Mouse (Mus musculus) forebrain, postnatal 0 days (tissue): ENCODE measurements around the gene Ttf1. TPM values are rescaled to one million over a fixed set of nuclear protein-coding genes. Genes with fewer than 3 reads are reported as not detected.

ENCODE experiments used
- ATAC-seq: fragments of 200-750 bp; cut with Nextera tagmentation; 2 replicates; pipeline ENCODE4 v1.8.0; 2017; ENCODE audit warnings: mild to moderate bottlenecking, moderate library complexity
- DNase-seq: peaks from one replicate; pipeline ENCODE4 v3.0.0-alpha.2; 2015
- H3K27ac ChIP-seq: fragments of 300-500 bp; sonication (generic); 2 replicates; pipeline ENCODE4 v1.5.1; 2014; ENCODE audit warnings: low read depth, mild to moderate bottlenecking, antibody characterized with exemption, low read length, moderate library complexity, mixed read lengths
- H3K27me3 ChIP-seq: fragments of 300-500 bp; sonication (generic); 2 replicates; pipeline ENCODE4 v1.6.1; 2014; ENCODE audit warnings: mild to moderate bottlenecking, low read length, mixed read lengths; ENCODE audit not compliant: insufficient read depth
- H3K36me3 ChIP-seq: fragments of 300-500 bp; sonication (generic); 2 replicates; pipeline ENCODE4 v1.6.1; 2014; ENCODE audit warnings: mild to moderate bottlenecking, moderate library complexity; ENCODE audit not compliant: insufficient read depth
- H3K4me1 ChIP-seq: fragments of 300-500 bp; sonication (generic); 2 replicates; pipeline ENCODE4 v1.6.1; 2014; ENCODE audit warnings: antibody characterized with exemption; ENCODE audit not compliant: insufficient read depth
- H3K4me2 ChIP-seq: fragments of 300-500 bp; sonication (generic); 2 replicates; pipeline ENCODE4 v1.6.1; 2014; ENCODE audit warnings: low read depth, mild to moderate bottlenecking, moderate library complexity
- H3K4me3 ChIP-seq: fragments of 300-500 bp; sonication (generic); 2 replicates; pipeline ENCODE4 v1.5.1; 2014; ENCODE audit warnings: low read depth, low read length, mixed read lengths
- H3K9ac ChIP-seq: fragments of 300-500 bp; sonication (generic); 2 replicates; pipeline ENCODE4 v1.6.1; 2014; ENCODE audit warnings: mild to moderate bottlenecking
- H3K9me3 ChIP-seq: fragments of 300-500 bp; sonication (generic); 2 replicates; pipeline ENCODE4 v1.6.1; 2016; ENCODE audit warnings: low read length
- CTCF ChIP-seq: sonication (generic); IDR thresholded peaks from 2 replicates; pipeline ENCODE4 v1.5.1; 2016; ENCODE audit warnings: antibody characterized with exemption, control low read depth, low read depth
- WGBS: fragments of 180-500 bp; shearing (Covaris S2); extraction: QIAGEN DNeasy Blood & Tissue Kit; methylation state at CpG from one replicate; pipeline ENCODE4 v1.1.7; 2014; 5-methylcytosine and 5-hydroxymethylcytosine counted together
- polyA plus RNA-seq: library from polyadenylated mRNA; unstranded; fragments of >200 nt; fragmentation: Nextera tagmentation; extraction: Ambion mirVana; gene quantifications from 2 replicates; pipeline ENCODE4 v1.2.1, GENCODE M21; 2015
- total RNA-seq: library from RNA; depleted of rRNA; stranded (reverse); fragments of >200 nt; gene quantifications from 2 replicates; pipeline ENCODE4 v1.2.3, GENCODE M21; 2014; rRNA removed

The Ttf1 gene
- total RNA-seq = 8.5 and 72.5 TPM in 2 replicates
- 2.2 and 3.4 TPM in 2 replicates for polyA plus RNA-seq

- peak; percentile 31 for TF ChIP-seq CTCF
- DNase-seq = peak; percentile 97
- peak within 1 kb of the TSS; percentile 88 for H3K4me3 ChIP-seq
- ATAC-seq = peak; percentile 99
- no peaks in the 10 kb centered on the region for H3K9me3 ChIP-seq
- under 1% methylated on average over 41 of the region's 41 CpGs for WGBS
- H3K4me1 ChIP-seq = peaks cover 6% of the 10 kb centered on the region; the same call in 1 of the 2 replicates
- H3K27me3 ChIP-seq = peaks cover 12% of the 10 kb centered on the region
- peak within 1 kb of the TSS; percentile 81 for H3K4me2 ChIP-seq
- peak within 1 kb of the TSS; percentile 62 for H3K9ac ChIP-seq
- peak within 1 kb of the TSS; percentile 83 for H3K27ac ChIP-seq
- 0 out of 2 replicates have a peak, but pooled peaks cover 5% of the 10 kb centered on the region for H3K36me3 ChIP-seq
These were observed at the start of gene Ttf1 for GRCm38 (mm10) chr2:29060135-29060597. Gene Ttf1 (plus strand): TSS chr2:29060262.

DNA sequence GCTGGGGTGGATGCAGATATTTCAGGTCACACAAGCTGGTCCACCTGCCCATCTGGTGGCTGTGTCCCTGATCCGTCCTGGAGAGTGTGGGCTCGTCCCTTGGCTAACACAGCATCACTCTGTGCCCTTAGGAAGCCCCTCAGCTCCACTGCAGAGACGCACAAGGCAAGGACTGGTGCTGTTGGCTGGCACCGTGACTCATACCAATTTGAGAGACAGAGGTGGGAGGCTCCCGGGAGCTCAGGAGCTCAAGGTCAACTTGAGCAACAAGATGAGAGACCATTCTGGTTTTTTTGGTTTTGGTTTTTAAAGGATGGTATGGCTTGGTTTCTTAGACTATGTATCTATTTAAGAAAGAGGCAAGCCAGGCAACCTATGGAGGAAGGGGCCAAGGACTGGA lies 47.5 kb upstream of the Ttf1 start:
- Histone ChIP-seq H3K27me3 (peaks cover 28% of the 10 kb centered on the region), H3K9me3 (no peaks in the 10 kb centered on the region), H3K27ac (no peak overlapping the region), H3K4me1 (peaks cover 3% of the 10 kb centered on the region; the same call in 1 of the 2 replicates), H3K4me3 (no peak overlapping the region), H3K9ac (no peak overlapping the region), H3K36me3 (no peaks in the 10 kb centered on the region), H3K4me2 (no peak overlapping the region)
- ATAC-seq = no peak
- TF ChIP-seq CTCF = no peak
- DNase-seq = no peak
- 74% methylated on average over 5 of the region's 5 CpGs for WGBS

DNA sequence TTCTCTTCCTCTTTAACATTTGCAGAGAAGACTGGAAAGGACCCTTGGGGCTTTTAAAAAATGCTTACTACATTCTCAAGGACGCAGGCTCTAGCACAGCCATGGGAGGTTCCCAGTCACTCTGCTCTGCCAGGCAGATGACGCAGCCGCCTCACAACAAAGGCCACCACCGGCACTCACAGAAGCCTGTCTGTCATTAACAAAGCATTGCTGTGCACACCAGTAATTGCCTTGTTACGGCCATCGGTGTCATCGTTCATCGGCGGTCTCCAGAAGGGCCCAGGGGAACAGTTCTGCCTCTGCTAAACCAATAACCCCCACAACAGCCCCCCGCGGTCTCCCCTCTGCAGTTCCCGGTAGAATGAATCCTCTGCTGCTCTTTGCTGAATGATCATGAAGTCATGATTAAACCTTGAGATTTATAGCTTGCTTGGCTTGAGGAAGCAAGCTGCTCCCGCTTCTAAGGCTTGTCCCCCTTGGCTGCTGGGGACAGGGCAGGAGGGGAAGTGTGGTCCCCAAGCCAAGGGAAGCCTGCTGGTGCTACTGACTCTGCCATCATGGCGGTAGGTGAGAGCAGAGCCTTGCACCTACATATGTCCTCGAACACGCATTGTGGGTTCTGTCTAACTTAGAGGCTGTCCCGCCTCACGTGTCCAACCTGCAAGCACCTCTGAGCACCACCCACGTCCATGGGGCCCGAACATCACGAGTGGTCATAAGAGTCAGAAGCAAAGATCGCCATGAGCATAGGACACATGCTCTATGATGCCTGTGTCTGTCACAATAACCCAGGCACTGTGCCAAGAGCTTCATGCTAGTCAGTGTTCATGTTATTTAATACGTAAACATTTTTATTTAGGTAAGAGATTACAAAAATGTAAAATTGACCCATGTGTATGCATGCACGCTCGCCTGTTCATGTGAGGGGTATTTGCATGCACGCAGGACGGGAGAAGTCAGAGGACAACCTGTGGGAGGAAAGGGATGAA lies 43.2 kb upstream of the Ttf1 start:
- H3K9ac ChIP-seq = no peak overlapping the region
- 51% methylated on average over 27 of the region's 27 CpGs for WGBS
- peak; percentile 47 for ATAC-seq

DNA sequence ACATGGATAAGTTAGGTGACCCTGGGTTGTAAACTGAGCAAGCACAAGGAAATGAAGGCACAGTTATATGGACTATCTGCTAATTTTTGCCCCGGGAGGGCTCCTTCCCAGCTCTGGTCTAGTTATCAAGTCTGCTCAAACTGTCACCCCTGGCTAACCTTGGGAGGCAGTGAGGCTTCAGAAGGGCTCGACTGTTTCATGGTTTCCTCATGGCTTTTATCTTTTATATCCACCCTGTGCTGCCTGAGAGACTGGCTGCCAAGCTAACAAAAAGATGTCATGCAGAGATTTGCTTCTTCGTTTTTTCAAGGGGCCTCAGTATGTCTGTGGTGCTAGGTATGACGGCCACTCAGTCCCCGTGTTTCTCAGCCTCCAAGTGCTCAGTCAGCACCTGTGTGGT lies 41.4 kb upstream of the Ttf1 start:
- H3K27me3 ChIP-seq = no peaks in the 10 kb centered on the region; the same call in 1 of the 2 replicates
- WGBS = 49% methylated on average over 5 of the region's 5 CpGs
- ATAC-seq (no peak), DNase-seq (no peak)
- no peak overlapping the region for H3K27ac ChIP-seq
- no peak overlapping the region for H3K4me2 ChIP-seq
- no peak overlapping the region for H3K9ac ChIP-seq
- no peak overlapping the region for H3K4me3 ChIP-seq
- H3K4me1 ChIP-seq = peaks cover 3% of the 10 kb centered on the region; the same call in 1 of the 2 replicates
- no peak for TF ChIP-seq CTCF
- H3K36me3 ChIP-seq = no peaks in the 10 kb centered on the region
- no peaks in the 10 kb centered on the region for H3K9me3 ChIP-seq

More for the DNA sequence above, 43.2 kb upstream of the Ttf1 start:
- Histone ChIP-seq H3K4me3 (no peak overlapping the region), H3K9me3 (no peaks in the 10 kb centered on the region), H3K27ac (no peak overlapping the region), H3K36me3 (no peaks in the 10 kb centered on the region), H3K27me3 (no peaks in the 10 kb centered on the region; the same call in 1 of the 2 replicates), H3K4me1 (peaks cover 3% of the 10 kb centered on the region; the same call in 1 of the 2 replicates), H3K4me2 (no peak overlapping the region)
- no peak for TF ChIP-seq CTCF
- DNase-seq = peak; percentile 48

GRCm38 (mm10) chr2:29021025-29021424 lies 39.0 kb upstream of the Ttf1 start:
- Histone ChIP-seq H3K27me3 (no peaks in the 10 kb centered on the region), H3K4me3 (no peak overlapping the region), H3K4me1 (peaks cover 3% of the 10 kb centered on the region; the same call in 1 of the 2 replicates), H3K4me2 (no peak overlapping the region), H3K27ac (no peak overlapping the region), H3K9ac (no peak overlapping the region), H3K36me3 (no peaks in the 10 kb centered on the region), H3K9me3 (no peaks in the 10 kb centered on the region)
- TF ChIP-seq CTCF = no peak
- DNase-seq (no peak), ATAC-seq (no peak)
- 67% methylated on average over 17 of the region's 17 CpGs for WGBS

- H3K27ac ChIP-seq = no peak overlapping the region
These were observed 37.1 kb upstream of the Ttf1 start for GRCm38 (mm10) chr2:29023001-29023400.

GRCm38 (mm10) chr2:29025284-29025683 lies 34.8 kb upstream of the Ttf1 start:
- no peaks in the 10 kb centered on the region for H3K9me3 ChIP-seq
- H3K27me3 ChIP-seq = peaks cover 3% of the 10 kb centered on the region; the same call in 1 of the 2 replicates
- 59% methylated on average over 5 of the region's 5 CpGs for WGBS
- no peak overlapping the region for H3K4me3 ChIP-seq
- DNase-seq = no peak
- H3K9ac ChIP-seq = no peak overlapping the region
- H3K36me3 ChIP-seq = no peaks in the 10 kb centered on the region
- no peak overlapping the region for H3K4me2 ChIP-seq
- H3K4me1 ChIP-seq = no peaks in the 10 kb centered on the region
- no peak for TF ChIP-seq CTCF
- no peak overlapping the region for H3K27ac ChIP-seq
- ATAC-seq = no peak

More at GRCm38 (mm10) chr2:29023001-29023400, 37.1 kb upstream of the Ttf1 start:
- Histone ChIP-seq H3K4me1 (no peaks in the 10 kb centered on the region), H3K27me3 (no peaks in the 10 kb centered on the region), H3K4me3 (no peak overlapping the region), H3K9me3 (no peaks in the 10 kb centered on the region), H3K36me3 (no peaks in the 10 kb centered on the region), H3K4me2 (no peak overlapping the region), H3K9ac (no peak overlapping the region)
- ATAC-seq (no peak), DNase-seq (no peak)
- WGBS = 93% methylated on average over 7 of the region's 7 CpGs
- no peak for TF ChIP-seq CTCF
